In the genomic region with DNA sequence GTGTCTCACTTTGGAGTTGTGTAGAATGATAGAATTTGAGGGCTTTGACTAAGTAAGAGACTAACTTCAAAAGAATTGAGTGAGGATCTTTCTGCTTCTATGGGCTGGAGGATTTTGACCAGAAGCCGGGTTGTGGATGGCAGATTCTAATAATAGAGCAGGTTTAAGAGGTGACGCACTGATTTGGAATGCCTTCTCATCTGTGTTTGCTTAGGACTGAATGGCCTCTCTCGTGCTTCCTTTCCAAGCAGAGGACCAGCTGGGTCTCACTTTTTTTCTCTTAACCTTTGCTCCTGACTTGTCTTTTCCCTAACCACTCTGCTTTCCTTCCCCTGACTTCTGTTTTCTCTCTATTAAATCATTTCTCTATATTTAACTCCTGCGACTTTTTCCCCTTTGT, we compare ENCODE assay signal across 8 mouse cellular contexts.
DNase-seq lines count a peak whose midpoint lies in the region; ATAC-seq lines count a peak whose summit lies in the region.

No protein-coding gene starts in this region.

- no peak for ATAC-seq in inflammation-experienced regulatory T-cells, adult 6 months
- no peak for ATAC-seq in granulocyte monocyte progenitor cell, adult 5-6 weeks (replicated peaks; ENCODE audit: poor library complexity, severe bottlenecking)

- DNase-seq in heart, adult 11 months = peak; percentile 95
- DNase-seq in heart, postnatal 36 days = no peak
- DNase-seq in embryo, embryonic 9.5 days (ENCODE audit: extremely low spot score) = peak; percentile 45
- peak; percentile 52 for DNase-seq in hindlimb bud, embryonic 11.5 days (ENCODE audit: extremely low spot score, low read depth, low spot score)
- peak; percentile 85 for DNase-seq in lung, postnatal 25 days (ENCODE audit: low spot score)
- no peak for DNase-seq in left cerebral cortex, adult 8-10 months (ENCODE audit: low spot score in 2 of 2)

- intact Hi-C loops in heart, postnatal 36 days (cut with DNase I) = loop anchor here (5.0 kb wide), 1 partner anchor 66 kb away; no protein-coding TSS in a partner anchor

Comparison
In these comparisons a context has a peak if more than half of its experiments do, and no peak if none do; other contexts are left out.
1. DNase-seq: peak in heart, adult 11 months (single experiment), embryo, embryonic 9.5 days (single experiment), hindlimb bud, embryonic 11.5 days (single experiment) and lung, postnatal 25 days (single experiment); none in heart, postnatal 36 days (0 of 2) and left cerebral cortex, adult 8-10 months (0 of 2).